Mouse (Mus musculus) hindbrain, embryonic 11.5 days (tissue): ENCODE data around the gene Dkc1. TPM values are rescaled to one million over a fixed set of nuclear protein-coding genes. Genes with fewer than 3 reads are reported as not detected.

Experiments used
- polyA plus RNA-seq: library from polyadenylated mRNA; unstranded; fragments of >200 nt; fragmentation: Nextera tagmentation; extraction: Ambion mirVana; gene quantifications from 2 replicates; pipeline ENCODE4 v1.2.1, GENCODE M21; 2014

The Dkc1 gene
- polyA plus RNA-seq, 1 experiment from 2014 or later: 117 TPM

Other genes starting within 250 kb of the Dkc1 start
- gene Gab3, start 10.4 kb upstream of the Dkc1 start, polyA plus RNA-seq: 0.81 and 1.5 TPM in 2 replicates
- gene Mpp1, start 35.2 kb downstream of the Dkc1 start, polyA plus RNA-seq: 25.0 and 28.0 TPM in 2 replicates
- not detected in 2 replicates for gene Smim9, start 67.9 kb downstream of the Dkc1 start, polyA plus RNA-seq